Mouse (Mus musculus): ENCODE data around the gene Mtcl1.

DNA sequence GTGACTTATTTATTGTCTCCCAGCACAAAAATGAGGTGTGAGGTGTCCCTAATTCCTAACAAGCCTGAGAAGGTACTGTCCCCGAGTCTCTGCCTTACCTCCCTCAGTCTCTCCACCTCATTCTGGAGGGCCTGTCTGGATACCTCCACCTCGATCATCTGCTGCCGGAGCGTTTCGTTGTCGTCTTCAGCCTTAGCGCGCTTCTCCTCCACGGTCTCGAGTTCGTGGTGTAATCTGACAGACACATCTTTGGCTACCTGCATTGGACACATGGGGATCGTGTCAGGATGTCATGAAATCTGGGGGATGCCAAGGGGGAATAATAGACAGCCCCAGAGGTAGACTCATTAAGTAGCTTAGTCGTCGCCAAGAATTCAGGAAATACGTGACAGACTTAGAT, 13.6 kb downstream of the Mtcl1 start:
- no peak for TF ChIP-seq EP300 (optimal IDR thresholded peaks at IDR 0.05)
- no peak for TF ChIP-seq CTCF (IDR thresholded peaks at IDR 0.05; ENCODE audit: low read depth)

Data from stomach, postnatal 0 days (tissue).